Mouse (Mus musculus) embryonic stem cell, embryonic (primary cell): ENCODE results near the gene Lemd2.

Source experiments
- CTCF ChIA-PET, 4 experiments: fragments of 300-600 bp in 2 of 4; fragments of 350-600 bp in 2 of 4; sonication (Branson Sonifier 250); formaldehyde crosslinking; loops; one replicate each; lab custom pipeline; 2022; ENCODE audit warnings: inconsistent platforms in 2 of 4; lab: Charles Lee
- POLR2A ChIA-PET, 4 experiments: fragments of 300-600 bp in 2 of 4; fragments of 350-600 bp in 2 of 4; sonication (Branson Sonifier 250); formaldehyde crosslinking; loops; one replicate each; lab custom pipeline; 2022; ENCODE audit warnings: antibody characterized with exemption in 4 of 4, inconsistent platforms in 1 of 4; lab: Charles Lee

Gene Lemd2

DNA sequence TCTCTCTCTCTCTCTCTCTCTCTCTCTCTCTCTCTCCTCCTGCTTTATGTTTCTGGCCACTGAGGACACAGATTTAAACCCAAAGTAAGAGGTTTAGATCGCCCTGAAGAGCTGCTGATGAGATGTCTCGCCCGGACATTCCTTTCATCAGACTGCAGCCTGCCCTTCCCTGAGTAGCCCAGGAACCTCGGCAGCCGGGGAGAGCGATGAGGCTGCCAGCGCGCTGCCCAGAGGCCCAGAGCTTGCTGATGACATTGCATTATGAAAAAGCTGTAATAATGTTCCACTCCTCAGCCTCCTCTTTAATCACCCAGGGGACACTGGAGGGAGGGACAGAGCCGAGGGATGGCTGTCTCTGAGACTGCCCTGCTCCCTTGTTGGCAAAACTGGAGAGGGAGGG, 64.0 kb downstream of the Lemd2 start:
- ChIA-PET CTCF (interaction anchor here in 2 of 4 experiments (0.6 to 0.7 kb wide), 5 partner anchors 17 to 621 kb away, joined by 3 to 10 read pairs (median 3); no protein-coding TSS in a partner anchor), POLR2A (interaction anchor here in 2 of 4 experiments (0.6 to 1.1 kb wide), 3 partner anchors 39 to 352 kb away, joined by 3 to 4 read pairs (median 3); no protein-coding TSS in a partner anchor)
